Mouse (Mus musculus) right cerebral cortex, postnatal 25 days (tissue): ENCODE results near the gene Rrnad1.

Experiments
- DNase-seq: peaks from one replicate; pipeline ENCODE4 v3.0.0; 2022

Rrnad1 gene

GRCm38 (mm10) chr3:87877730-87878129 lies 52.8 kb downstream of the Rrnad1 start:
- DNase-seq, result no peak
